Mouse (Mus musculus) right cerebral cortex, postnatal 10 days (tissue): ENCODE results near the gene Btnl6.
"Not testable (repeated sequence)": the region's sequence is repeated elsewhere in the genome, so short reads cannot be mapped to it uniquely, and the experiment has no call there.

Experiments used
- DNase-seq, 2 experiments: peaks; one replicate each; pipeline ENCODE4 v3.0.0; 2021; ENCODE audit warnings: low spot score in 2 of 2

The Btnl6 gene

GRCm38 (mm10) chr17:34497726-34498125, 19.4 kb downstream of the Btnl6 start:
- DNase-seq: not testable (repeated sequence)

GRCm38 (mm10) chr17:34497319-34497718, 19.8 kb downstream of the Btnl6 start:
- DNase-seq: not testable (repeated sequence)

- no peak for DNase-seq
Measured at GRCm38 (mm10) chr17:34496539-34496938, 20.6 kb downstream of the Btnl6 start.

GRCm38 (mm10) chr17:34495156-34495555, 22.0 kb downstream of the Btnl6 start:
- not testable (repeated sequence) for DNase-seq

- DNase-seq: no peak
Measured at GRCm38 (mm10) chr17:34492796-34493195, 24.4 kb downstream of the Btnl6 start.

- DNase-seq: not testable (repeated sequence)
Measured at GRCm38 (mm10) chr17:34477238-34478013, 39.7 kb downstream of the Btnl6 start, which contains the start of gene Btnl4. Gene Btnl4 (minus strand): TSS chr17:34477318.

GRCm38 (mm10) chr17:34476427-34476826, 40.7 kb downstream of the Btnl6 start:
- DNase-seq: no peak

- DNase-seq: no peak
Measured at GRCm38 (mm10) chr17:34475060-34475459, 42.1 kb downstream of the Btnl6 start.

- DNase-seq: no peak
Measured at GRCm38 (mm10) chr17:34470491-34470890, 46.7 kb downstream of the Btnl6 start.

- not testable (repeated sequence) for DNase-seq
Measured at GRCm38 (mm10) chr17:34465906-34466305, 51.2 kb downstream of the Btnl6 start.

GRCm38 (mm10) chr17:34459255-34459654, 57.9 kb downstream of the Btnl6 start:
- no peak for DNase-seq
